Comparison of ENCODE assay signal across 9 mouse cellular contexts in the genomic region with DNA sequence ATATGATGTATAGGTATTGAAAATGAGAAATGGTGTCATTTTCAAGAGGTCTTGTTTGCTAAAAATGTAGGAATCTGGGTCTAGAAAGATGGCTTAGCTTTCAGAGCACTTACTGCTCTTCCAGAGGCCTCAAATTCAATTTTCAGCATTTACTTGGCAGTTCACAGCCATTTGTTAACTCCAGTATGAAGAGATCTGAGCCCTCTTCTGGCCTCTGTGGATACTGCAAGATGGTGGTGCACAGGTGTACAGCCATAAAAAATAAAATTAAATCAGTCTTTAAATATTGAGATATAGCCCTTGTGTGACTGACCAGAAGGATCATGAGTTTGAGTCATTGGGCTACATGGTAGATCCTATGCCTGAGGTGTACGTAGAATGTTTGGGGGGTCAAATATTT.
DNase-seq lines count a peak whose midpoint lies in the region; ATAC-seq and TF ChIP-seq lines count a peak whose summit lies in the region.
"Had no signal": no experiment of that assay in that cellular context is flagged by ENCODE, and none has a peak within 500 bp of the region (broad histone marks: within the 10 kb centered on the region; RNA-seq: fewer than 3 reads in every experiment).

No protein-coding gene starts in this region.

- no peaks in the 10 kb centered on the region for H3K27me3 ChIP-seq in forebrain, embryonic 11.5 days (ENCODE audit: control insufficient read depth, insufficient read depth, low read length)
- no peaks in the 10 kb centered on the region for H3K27me3 ChIP-seq in forebrain, embryonic 10.5 days (ENCODE audit: poor library complexity, severe bottlenecking)
- H3K27me3 ChIP-seq in midbrain, embryonic 10.5 days (ENCODE audit: low read depth, poor library complexity, severe bottlenecking), result no peaks in the 10 kb centered on the region
- H3K27me3 ChIP-seq in midbrain, embryonic 16.5 days (ENCODE audit: control insufficient read depth, insufficient read depth, low read depth, low read length), result no peaks in the 10 kb centered on the region
- H3K27me3 ChIP-seq: liver, embryonic 13.5 days had no signal

- DNase-seq in forebrain, embryonic 11.5 days (ENCODE audit: low spot score), result no peak
- DNase-seq in forebrain, embryonic 10.5 days (ENCODE audit: extremely low spot score, low spot score), result no peak
- peak; percentile 17 for DNase-seq in midbrain, embryonic 10.5 days (ENCODE audit: low spot score)
- peak; percentile 44 to 50 for DNase-seq in cerebellum, postnatal 36 days
- DNase-seq in layer of hippocampus, adult 2 months (ENCODE audit: low spot score in 2 of 2), result peak in 1 of 2 experiments; percentile 25
- DNase-seq in telencephalon, adult 2 months (ENCODE audit: low read depth, low spot score), result peak; percentile 27
- DNase-seq in ovary, adult 18-20 months (ENCODE audit: low spot score), result no peak
- DNase-seq: liver, embryonic 13.5 days had no signal

- H3K9me3 ChIP-seq in forebrain, embryonic 11.5 days (ENCODE audit: control insufficient read depth, low read length), result no peaks in the 10 kb centered on the region
- no peaks in the 10 kb centered on the region for H3K9me3 ChIP-seq in forebrain, embryonic 10.5 days
- no peaks in the 10 kb centered on the region for H3K9me3 ChIP-seq in midbrain, embryonic 10.5 days (replicated peaks)
- no peaks in the 10 kb centered on the region for H3K9me3 ChIP-seq in midbrain, embryonic 16.5 days (replicated peaks; ENCODE audit: control insufficient read depth, low read length, poor library complexity, severe bottlenecking)
- H3K9me3 ChIP-seq: liver, embryonic 13.5 days had no signal

- peak; percentile 49; the same call in 1 of the 2 replicates for ATAC-seq in forebrain, embryonic 11.5 days (replicated peaks; ENCODE audit: low FRiP score)
- no peak for ATAC-seq in midbrain, embryonic 16.5 days

- H3K4me3 ChIP-seq in forebrain, embryonic 11.5 days (ENCODE audit: low read depth, low read length), result no peak overlapping the region
- H3K4me3 ChIP-seq in forebrain, embryonic 10.5 days, result no peak overlapping the region
- H3K4me3 ChIP-seq in midbrain, embryonic 10.5 days, result no peak overlapping the region
- no peak overlapping the region for H3K4me3 ChIP-seq in midbrain, embryonic 16.5 days (ENCODE audit: low read depth, low read length)
- no peak overlapping the region for H3K4me3 ChIP-seq in layer of hippocampus, adult 2 months
- H3K4me3 ChIP-seq: liver, embryonic 13.5 days had no signal

- H3K4me1 ChIP-seq in forebrain, embryonic 11.5 days (replicated peaks; ENCODE audit: control insufficient read depth, insufficient read depth, low read length), result no peaks in the 10 kb centered on the region
- no peaks in the 10 kb centered on the region for H3K4me1 ChIP-seq in forebrain, embryonic 10.5 days
- H3K4me1 ChIP-seq in midbrain, embryonic 10.5 days, result no peaks in the 10 kb centered on the region
- no peaks in the 10 kb centered on the region for H3K4me1 ChIP-seq in midbrain, embryonic 16.5 days (ENCODE audit: control insufficient read depth, insufficient read depth, low read length)
- H3K4me1 ChIP-seq: liver, embryonic 13.5 days had no signal

- TF ChIP-seq CTCF in layer of hippocampus, adult 2 months (conservative IDR thresholded peaks at IDR 0.05), result peak; percentile 77

- H3K27ac ChIP-seq in forebrain, embryonic 11.5 days (ENCODE audit: low read depth, low read length), result no peak overlapping the region
- no peak overlapping the region for H3K27ac ChIP-seq in forebrain, embryonic 10.5 days
- H3K27ac ChIP-seq in midbrain, embryonic 10.5 days (replicated peaks), result no peak overlapping the region
- no peak overlapping the region for H3K27ac ChIP-seq in midbrain, embryonic 16.5 days (ENCODE audit: low read length)
- H3K27ac ChIP-seq in layer of hippocampus, adult 2 months, result no peak overlapping the region
- H3K27ac ChIP-seq: liver, embryonic 13.5 days had no signal

- H3K9ac ChIP-seq in forebrain, embryonic 11.5 days (ENCODE audit: low read length), result no peak overlapping the region
- H3K9ac ChIP-seq in midbrain, embryonic 16.5 days (ENCODE audit: low read depth, low read length), result no peak overlapping the region
- H3K9ac ChIP-seq: liver, embryonic 13.5 days had no signal

- H3K36me3 ChIP-seq in forebrain, embryonic 11.5 days (ENCODE audit: control insufficient read depth, insufficient read depth, low read length), result no peaks in the 10 kb centered on the region
- no peaks in the 10 kb centered on the region for H3K36me3 ChIP-seq in forebrain, embryonic 10.5 days (replicated peaks)
- H3K36me3 ChIP-seq in midbrain, embryonic 10.5 days, result no peaks in the 10 kb centered on the region
- H3K36me3 ChIP-seq in midbrain, embryonic 16.5 days (ENCODE audit: control insufficient read depth, insufficient read depth, low read length), result no peaks in the 10 kb centered on the region
- H3K36me3 ChIP-seq: liver, embryonic 13.5 days had no signal

- no peak overlapping the region for H3K4me2 ChIP-seq in forebrain, embryonic 11.5 days (ENCODE audit: low read depth, low read length, severe bottlenecking)
- H3K4me2 ChIP-seq in midbrain, embryonic 16.5 days (ENCODE audit: low read length), result no peak overlapping the region
- H3K4me2 ChIP-seq: liver, embryonic 13.5 days had no signal

- 97% methylated on average over 1 of the region's 1 CpGs for WGBS in forebrain, embryonic 11.5 days
- WGBS in forebrain, embryonic 10.5 days, result 86% methylated on average over 1 of the region's 1 CpGs
- 88% methylated on average over 1 of the region's 1 CpGs for WGBS in midbrain, embryonic 10.5 days
- WGBS in midbrain, embryonic 16.5 days, result 92% methylated on average over 1 of the region's 1 CpGs

Comparison
In these comparisons a context has a peak if more than half of its experiments do, and no peak if none do; other contexts are left out.
1. DNase-seq: peak in midbrain, embryonic 10.5 days (single experiment), cerebellum, postnatal 36 days (2 of 2) and telencephalon, adult 2 months (single experiment); none in forebrain, embryonic 11.5 days (single experiment), forebrain, embryonic 10.5 days (single experiment) and ovary, adult 18-20 months (single experiment).